ENCODE assay signal across 19 mouse cellular contexts in the genomic region with DNA sequence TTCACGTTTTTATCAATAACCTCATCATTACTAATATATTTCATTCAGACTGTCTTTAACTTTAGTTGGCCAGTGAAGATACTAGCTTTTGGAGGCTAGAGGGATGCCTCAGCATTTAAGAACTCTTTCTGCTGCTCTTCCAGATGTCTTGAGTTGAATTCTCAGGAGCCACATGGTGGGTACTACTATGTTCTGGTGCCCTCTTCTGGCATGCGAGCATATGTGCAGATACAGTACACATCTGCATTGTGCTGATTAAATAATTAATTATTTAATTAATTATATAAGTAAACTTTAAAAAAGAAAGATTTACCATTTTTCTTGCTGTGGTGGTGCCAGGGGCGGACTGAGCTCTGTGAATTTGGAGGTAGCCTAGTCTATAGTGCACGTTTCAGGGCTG.
DNase-seq lines count a peak whose midpoint lies in the region; ATAC-seq and TF ChIP-seq lines count a peak whose summit lies in the region.
"Had no signal": no experiment of that assay in that cellular context is flagged by ENCODE, and none has a peak within 500 bp of the region (broad histone marks: within the 10 kb centered on the region; RNA-seq: fewer than 3 reads in every experiment).

No protein-coding gene starts in this region.

- no peak for DNase-seq in heart, postnatal 0 days (ENCODE audit: low spot score)
- no peak for DNase-seq in heart, postnatal 36 days
- DNase-seq in midbrain, postnatal 0 days (ENCODE audit: low spot score) = peak; percentile 2
- peak; percentile 9 for DNase-seq in NIH3T3 (ENCODE audit: low read depth)
- no peak for DNase-seq in stomach, postnatal 0 days (ENCODE audit: low spot score)
- DNase-seq in urinary bladder, postnatal 14 days (ENCODE audit: low spot score) = no peak
- DNase-seq in heart, postnatal 25 days (ENCODE audit: low spot score) = no peak
- DNase-seq: adrenal gland, postnatal 10 days; cerebellum, postnatal 10 days; gastrocnemius, postnatal 36 days; kidney, postnatal 4 days; left cerebral cortex, postnatal 4 days; lung, postnatal 4 days had no signal

- H3K4me3 ChIP-seq in heart, postnatal 0 days (ENCODE audit: low read depth, low read length) = no peak overlapping the region
- H3K4me3 ChIP-seq in midbrain, postnatal 0 days (ENCODE audit: low read depth, low read length) = no peak overlapping the region
- H3K4me3 ChIP-seq in midbrain, embryonic 13.5 days (replicated peaks) = no peak overlapping the region
- no peak overlapping the region for H3K4me3 ChIP-seq in stomach, postnatal 0 days (ENCODE audit: low read depth, low read length)
- H3K4me3 ChIP-seq: hindbrain, embryonic 15.5 days; left cerebral cortex, adult 2 months; limb, embryonic 15.5 days; lung, embryonic 15.5 days had no signal

- TF ChIP-seq CTCF in heart, postnatal 0 days (IDR thresholded peaks at IDR 0.05; ENCODE audit: low read depth) = peak; percentile 5; the same call in 1 of the 2 replicates
- peak; percentile 35; the same call in 1 of the 2 replicates for TF ChIP-seq CTCF in midbrain, postnatal 0 days (IDR thresholded peaks at IDR 0.05)
- TF ChIP-seq CTCF in stomach, postnatal 0 days (IDR thresholded peaks at IDR 0.05; ENCODE audit: low read depth) = peak; percentile 42

- ATAC-seq in heart, postnatal 0 days (ENCODE audit: insufficient read depth, low read depth) = no peak
- no peak for ATAC-seq in midbrain, postnatal 0 days (ENCODE audit: low FRiP score)
- no peak for ATAC-seq in midbrain, embryonic 13.5 days
- ATAC-seq in stomach, postnatal 0 days (ENCODE audit: low FRiP score, low TSS enrichment) = no peak

- no peak overlapping the region for H3K4me2 ChIP-seq in heart, postnatal 0 days (ENCODE audit: low read depth, low read length)
- H3K4me2 ChIP-seq in midbrain, postnatal 0 days (ENCODE audit: low read depth, low read length, poor library complexity, severe bottlenecking) = no peak overlapping the region
- H3K4me2 ChIP-seq in midbrain, embryonic 13.5 days (replicated peaks) = no peak overlapping the region
- H3K4me2 ChIP-seq in stomach, postnatal 0 days (replicated peaks; ENCODE audit: low read depth) = no peak overlapping the region
- H3K4me2 ChIP-seq: hindbrain, embryonic 15.5 days; limb, embryonic 15.5 days; lung, embryonic 15.5 days had no signal

- H3K4me1 ChIP-seq in heart, postnatal 0 days (ENCODE audit: control insufficient read depth, insufficient read depth) = no peaks in the 10 kb centered on the region
- no peaks in the 10 kb centered on the region for H3K4me1 ChIP-seq in midbrain, postnatal 0 days (ENCODE audit: insufficient read depth, low read length)
- H3K4me1 ChIP-seq in midbrain, embryonic 13.5 days (replicated peaks) = no peaks in the 10 kb centered on the region
- no peaks in the 10 kb centered on the region for H3K4me1 ChIP-seq in stomach, postnatal 0 days (replicated peaks; ENCODE audit: control insufficient read depth, insufficient read depth)
- H3K4me1 ChIP-seq: hindbrain, embryonic 15.5 days; limb, embryonic 15.5 days; lung, embryonic 15.5 days had no signal

- WGBS in heart, postnatal 0 days = 59% methylated on average over 4 of the region's 4 CpGs
- 81% methylated on average over 4 of the region's 4 CpGs for WGBS in midbrain, postnatal 0 days
- 88% methylated on average over 4 of the region's 4 CpGs for WGBS in midbrain, embryonic 13.5 days
- 65% methylated on average over 4 of the region's 4 CpGs for WGBS in stomach, postnatal 0 days

- H3K9me3 ChIP-seq in heart, postnatal 0 days (replicated peaks; ENCODE audit: control insufficient read depth, low read length) = no peaks in the 10 kb centered on the region
- H3K9me3 ChIP-seq in midbrain, postnatal 0 days (ENCODE audit: low read length) = no peaks in the 10 kb centered on the region
- H3K9me3 ChIP-seq in midbrain, embryonic 13.5 days = no peaks in the 10 kb centered on the region
- no peaks in the 10 kb centered on the region for H3K9me3 ChIP-seq in stomach, postnatal 0 days (ENCODE audit: control insufficient read depth, low read length)
- H3K9me3 ChIP-seq: hindbrain, embryonic 15.5 days; limb, embryonic 15.5 days; lung, embryonic 15.5 days had no signal

- H3K27me3 ChIP-seq in heart, postnatal 0 days (ENCODE audit: control insufficient read depth, insufficient read depth, low read length) = no peaks in the 10 kb centered on the region
- H3K27me3 ChIP-seq in midbrain, postnatal 0 days (ENCODE audit: insufficient read depth, low read length) = no peaks in the 10 kb centered on the region
- no peaks in the 10 kb centered on the region for H3K27me3 ChIP-seq in midbrain, embryonic 13.5 days
- H3K27me3 ChIP-seq in stomach, postnatal 0 days (ENCODE audit: control insufficient read depth, insufficient read depth, low read length) = no peaks in the 10 kb centered on the region
- H3K27me3 ChIP-seq: hindbrain, embryonic 15.5 days; limb, embryonic 15.5 days; lung, embryonic 15.5 days had no signal

- H3K27ac ChIP-seq in heart, postnatal 0 days (ENCODE audit: low read depth) = no peak overlapping the region
- H3K27ac ChIP-seq in midbrain, postnatal 0 days (ENCODE audit: low read depth, low read length) = no peak overlapping the region
- H3K27ac ChIP-seq in midbrain, embryonic 13.5 days = no peak overlapping the region
- H3K27ac ChIP-seq in stomach, postnatal 0 days (replicated peaks) = no peak overlapping the region
- H3K27ac ChIP-seq: hindbrain, embryonic 15.5 days; left cerebral cortex, adult 2 months; limb, embryonic 15.5 days; liver, embryonic 14.5 days; lung, embryonic 15.5 days had no signal

- H3K36me3 ChIP-seq in heart, postnatal 0 days (replicated peaks; ENCODE audit: control insufficient read depth, insufficient read depth, low read length) = no peaks in the 10 kb centered on the region
- H3K36me3 ChIP-seq in midbrain, postnatal 0 days (ENCODE audit: insufficient read depth, low read length) = no peaks in the 10 kb centered on the region
- no peaks in the 10 kb centered on the region for H3K36me3 ChIP-seq in midbrain, embryonic 13.5 days
- no peaks in the 10 kb centered on the region for H3K36me3 ChIP-seq in stomach, postnatal 0 days (ENCODE audit: control insufficient read depth, insufficient read depth, low read length)
- H3K36me3 ChIP-seq: hindbrain, embryonic 15.5 days; limb, embryonic 15.5 days; lung, embryonic 15.5 days had no signal

- no peak overlapping the region for H3K9ac ChIP-seq in heart, postnatal 0 days (replicated peaks; ENCODE audit: low read depth, low read length)
- no peak overlapping the region for H3K9ac ChIP-seq in midbrain, postnatal 0 days (replicated peaks; ENCODE audit: low read length, poor library complexity, severe bottlenecking)
- no peak overlapping the region for H3K9ac ChIP-seq in midbrain, embryonic 13.5 days (replicated peaks)
- H3K9ac ChIP-seq in stomach, postnatal 0 days (ENCODE audit: low read length) = no peak overlapping the region
- H3K9ac ChIP-seq: hindbrain, embryonic 15.5 days; limb, embryonic 15.5 days; liver, embryonic 14.5 days; lung, embryonic 15.5 days had no signal

- TF ChIP-seq EP300 in heart, postnatal 0 days (IDR thresholded peaks at IDR 0.05; ENCODE audit: low read depth) = no peak
- no peak for TF ChIP-seq EP300 in stomach, postnatal 0 days (optimal IDR thresholded peaks at IDR 0.05)

- intact Hi-C loops in heart, postnatal 36 days (cut with DNase I) = no loop called here
- intact Hi-C loops in heart, postnatal 25 days (cut with DNase I) = no loop called here

Comparison
In these comparisons a context has a peak if more than half of its experiments do, and no peak if none do; other contexts are left out.
1. DNase-seq: peak in midbrain, postnatal 0 days (single experiment) and NIH3T3 (single experiment); none in heart, postnatal 0 days (single experiment), heart, postnatal 36 days (0 of 2), stomach, postnatal 0 days (single experiment), urinary bladder, postnatal 14 days (single experiment) and heart, postnatal 25 days (single experiment).
2. Peak in every context shown above with its lines, with median percentiles within 50 percentile points of each other: CTCF ChIP-seq.